Mouse (Mus musculus) olfactory bulb, adult 2 months (tissue): ENCODE measurements around the gene Mvb12b.

Experiments used
- CTCF ChIP-seq: fragments of 200-500 bp; IDR thresholded peaks from 2 replicates; pipeline ENCODE4 v1.5.1; 2012; ENCODE audit warnings: low read depth, mild to moderate bottlenecking, low read length, moderate library complexity; ENCODE audit not compliant: insufficient read depth
- POLR2A ChIP-seq: fragments of 200-500 bp; IDR thresholded peaks from 2 replicates; pipeline ENCODE4 v1.6.1; 2012; ENCODE audit warnings: mild to moderate bottlenecking, low read depth, low read length, moderate library complexity; ENCODE audit not compliant: insufficient read depth

DNA sequence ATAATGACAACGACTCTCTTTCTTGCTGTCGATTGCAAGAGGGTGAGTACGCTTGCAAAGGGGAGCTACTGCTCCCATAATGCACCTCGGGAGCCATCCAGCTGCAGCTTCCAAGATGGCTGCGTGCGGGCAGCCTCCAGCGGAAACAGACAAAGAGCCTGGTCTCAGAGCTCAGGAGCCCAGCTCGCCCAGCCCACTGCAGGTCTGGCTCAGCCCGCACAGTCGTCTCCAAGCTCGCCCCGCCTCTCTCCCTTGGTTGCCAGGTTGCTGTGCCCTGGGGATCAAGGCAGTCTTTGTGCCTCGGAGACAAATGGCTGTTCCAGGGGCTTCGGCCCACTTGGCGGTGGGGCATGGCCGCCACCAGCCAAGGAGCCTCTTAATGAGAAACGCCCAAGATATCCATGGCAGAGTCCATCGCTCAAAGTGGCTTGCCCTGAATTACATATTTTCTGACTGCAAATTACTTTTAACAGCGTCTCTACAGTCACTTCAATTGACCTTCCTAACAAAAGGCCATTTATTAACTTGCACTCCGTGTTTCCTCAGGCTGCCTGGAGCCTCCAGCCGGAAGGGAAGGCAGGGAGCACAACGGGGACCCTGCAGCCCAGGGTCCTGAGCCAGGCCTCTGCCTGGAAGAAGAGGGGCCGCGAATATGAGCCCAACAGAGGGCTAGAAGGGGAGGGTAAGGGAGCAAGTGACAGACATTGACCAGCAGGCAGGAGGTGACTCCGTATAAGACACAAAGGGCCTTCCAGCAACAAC, 11.0 kb downstream of the Mvb12b start:
- no peak for TF ChIP-seq POLR2A
- TF ChIP-seq CTCF: no peak
